In genomic region chr3:116009622-116010344, GRCm38 (mm10) we compare ENCODE assay signal across 15 mouse cellular contexts. TPM values are rescaled to one million over a fixed set of nuclear protein-coding genes. Genes with fewer than 3 reads are reported as not detected.
DNase-seq lines count a peak whose midpoint lies in the region; ATAC-seq and TF ChIP-seq lines count a peak whose summit lies in the region.
"Had no signal": no experiment of that assay in that cellular context is flagged by ENCODE, and none has a peak within 500 bp of the region (broad histone marks: within the 10 kb centered on the region; RNA-seq: fewer than 3 reads in every experiment).

No protein-coding gene starts in this region.

- TF ChIP-seq POLR2A in cortical plate, adult 2 months (IDR thresholded peaks at IDR 0.05; ENCODE audit: extremely low read depth, insufficient read depth, low read length) = no peak

- no peak for TF ChIP-seq CTCF in layer of hippocampus, adult 2 months (conservative IDR thresholded peaks at IDR 0.05)
- TF ChIP-seq CTCF in cortical plate, adult 2 months (IDR thresholded peaks at IDR 0.05; ENCODE audit: extremely low read depth, insufficient read depth, low read length) = no peak
- TF ChIP-seq CTCF in midbrain, postnatal 0 days (IDR thresholded peaks at IDR 0.05) = no peak

- 75% methylated on average over 17 of the region's 17 CpGs for WGBS in midbrain, postnatal 0 days

- H3K27me3 ChIP-seq in midbrain, postnatal 0 days (ENCODE audit: insufficient read depth, low read length) = no peaks in the 10 kb centered on the region
- H3K27me3 ChIP-seq: liver, embryonic 12.5 days had no signal

- peak overlapping the region; percentile 81 for H3K4me2 ChIP-seq in midbrain, postnatal 0 days (ENCODE audit: low read depth, low read length, poor library complexity, severe bottlenecking)

- H3K9me3 ChIP-seq in midbrain, postnatal 0 days (ENCODE audit: low read length) = no peaks in the 10 kb centered on the region
- H3K9me3 ChIP-seq: embryonic facial prominence, embryonic 10.5 days; liver, embryonic 12.5 days had no signal

- H3K27ac ChIP-seq in layer of hippocampus, adult 2 months = peak overlapping the region; percentile 97
- H3K27ac ChIP-seq in cortical plate, adult 2 months (ENCODE audit: insufficient read depth, low read length) = no peak overlapping the region
- no peak overlapping the region for H3K27ac ChIP-seq in midbrain, postnatal 0 days (ENCODE audit: low read depth, low read length)
- H3K27ac ChIP-seq: embryonic facial prominence, embryonic 10.5 days; liver, embryonic 12.5 days had no signal

- H3K9ac ChIP-seq in midbrain, postnatal 0 days (replicated peaks; ENCODE audit: low read length, poor library complexity, severe bottlenecking) = 0 out of 2 replicates have a peak overlapping the region, but pooled peaks have one; percentile 36
- H3K9ac ChIP-seq: liver, embryonic 12.5 days had no signal

- ATAC-seq in midbrain, postnatal 0 days (ENCODE audit: low FRiP score) = no peak
- ATAC-seq: intestine, embryonic 16.5 days; liver, embryonic 12.5 days had no signal

- peaks cover 1% of the 10 kb centered on the region for H3K4me1 ChIP-seq in cortical plate, adult 2 months (ENCODE audit: control insufficient read depth, insufficient read depth, low read length)
- H3K4me1 ChIP-seq in midbrain, postnatal 0 days (ENCODE audit: insufficient read depth, low read length) = peaks cover 5% of the 10 kb centered on the region

- DNase-seq in cerebellum, adult 18-20 months = peak; percentile 66 to 68
- DNase-seq in cerebellum, adult 8-10 months = no peak
- no peak for DNase-seq in layer of hippocampus, adult 2 months (ENCODE audit: low spot score in 2 of 2)
- no peak for DNase-seq in layer of hippocampus, postnatal 25 days (ENCODE audit: extremely low spot score in 1 of 2, low spot score in 1 of 2)
- no peak for DNase-seq in midbrain, postnatal 0 days (ENCODE audit: low spot score)
- no peak for DNase-seq in frontal cortex, adult 2 months (ENCODE audit: extremely low spot score in 1 of 2, low spot score in 1 of 2)
- no peak for DNase-seq in kidney, adult 9 months
- DNase-seq: adrenal gland, adult 2 months; gastrocnemius, postnatal 36 days; kidney, postnatal 4 days; spleen, adult 18-20 months had no signal

- H3K36me3 ChIP-seq in midbrain, postnatal 0 days (ENCODE audit: insufficient read depth, low read length) = no peaks in the 10 kb centered on the region

- H3K4me3 ChIP-seq in layer of hippocampus, adult 2 months = peak overlapping the region; percentile 97
- H3K4me3 ChIP-seq in cortical plate, adult 2 months (ENCODE audit: insufficient read depth, low read length) = peak overlapping the region; percentile 89
- no peak overlapping the region for H3K4me3 ChIP-seq in midbrain, postnatal 0 days (ENCODE audit: low read depth, low read length)
- H3K4me3 ChIP-seq: liver, embryonic 12.5 days had no signal

RNA-seq across cellular contexts. Expression of gene Extl2, which starts 2.5 kb away (rescaled TPM):
- total RNA-seq in layer of hippocampus, adult 2 months (2021) = 10 to 100 TPM; 69.0 to 69.5 TPM
- total RNA-seq in layer of hippocampus, postnatal 25 days (2021) = 10 to 100 TPM; 68.3 to 74.8 TPM
- polyA plus RNA-seq in cortical plate, adult 2 months (2012; rRNA removed) = 37.8 and 38.7 TPM in 2 replicates
- 34.6 and 35.7 TPM in 2 replicates for total RNA-seq in midbrain, postnatal 0 days (2014; rRNA removed)
- 34.7 and 39.2 TPM in 2 replicates for polyA plus RNA-seq in midbrain, postnatal 0 days (2015; fragmentation: Nextera tagmentation; extraction: Ambion mirVana)
- 29.9 and 30.3 TPM in 2 replicates for polyA plus RNA-seq in frontal cortex, adult 2 months (2012; rRNA removed)

RNA-seq across cellular contexts. Expression of gene Slc30a7, which starts 2.6 kb away (rescaled TPM):
- 10 to 100 TPM; 24.9 to 29.3 TPM for total RNA-seq in layer of hippocampus, adult 2 months (2021)
- total RNA-seq in layer of hippocampus, postnatal 25 days (2021) = 10 to 100 TPM; 21.1 to 24.9 TPM
- polyA plus RNA-seq in cortical plate, adult 2 months (2012; rRNA removed) = 12.5 and 13.1 TPM in 2 replicates
- total RNA-seq in midbrain, postnatal 0 days (2014; rRNA removed) = 28.6 and 46.6 TPM in 2 replicates
- polyA plus RNA-seq in midbrain, postnatal 0 days (2015; fragmentation: Nextera tagmentation; extraction: Ambion mirVana) = 9.0 and 10.6 TPM in 2 replicates
- 12.0 and 12.3 TPM in 2 replicates for polyA plus RNA-seq in frontal cortex, adult 2 months (2012; rRNA removed)

Comparison
In these comparisons a context has a peak if more than half of its experiments do, and no peak if none do; other contexts are left out.
1. DNase-seq: peak in cerebellum, adult 18-20 months (2 of 2); none in cerebellum, adult 8-10 months (single experiment), layer of hippocampus, adult 2 months (0 of 2), layer of hippocampus, postnatal 25 days (0 of 2), midbrain, postnatal 0 days (single experiment), frontal cortex, adult 2 months (0 of 2) and kidney, adult 9 months (single experiment).